Mouse (Mus musculus) G1E (cell line): ENCODE data around the gene Erich4.

Source experiments
- CTCF ChIP-seq: IDR thresholded peaks from 2 replicates; pipeline ENCODE4 v1.5.1; 2012; ENCODE audit warnings: low read depth, low read length, inconsistent platforms, mixed read lengths
- POLR2AphosphoS5 ChIP-seq: IDR thresholded peaks from 2 replicates; pipeline ENCODE4 v1.6.1; 2012; ENCODE audit warnings: low read depth, low read length, inconsistent platforms; ENCODE audit not compliant: insufficient replicate concordance

GRCm38 (mm10) chr7:25632679-25633078 is 17.0 kb upstream of the Erich4 start:
- TF ChIP-seq CTCF: no peak
- TF ChIP-seq POLR2AphosphoS5: no peak
